Mouse (Mus musculus): Measurements from ENCODE around the gene Pla2g15. TPM values are rescaled to one million over a fixed set of nuclear protein-coding genes. Genes with fewer than 3 reads are reported as not detected.

Gene Pla2g15
- polyA plus RNA-seq, 1 experiment = 18.0 TPM

GRCm38 (mm10) chr8:106131488-106132222, 18.5 kb upstream of the Pla2g15 start:
- H3K27me3 ChIP-seq (ENCODE audit: control insufficient read depth, insufficient read depth, low read length, poor library complexity, severe bottlenecking) = peaks cover 3% of the 10 kb centered on the region; the same call in 1 of the 2 replicates
- no peak overlapping the region for H3K9ac ChIP-seq (ENCODE audit: low read depth, poor library complexity, severe bottlenecking)
- TF ChIP-seq EP300 (IDR thresholded peaks at IDR 0.05; ENCODE audit: insufficient read depth, low read depth, low read length) (no peak), CTCF (IDR thresholded peaks at IDR 0.05; ENCODE audit: low read depth, low read length) (no peak), POLR2A (IDR thresholded peaks at IDR 0.05; ENCODE audit: insufficient read depth, low read length) (no peak)
- peaks cover 44% of the 10 kb centered on the region for H3K36me3 ChIP-seq (ENCODE audit: control insufficient read depth, insufficient read depth, low read length, poor library complexity, severe bottlenecking)
- peaks cover 7% of the 10 kb centered on the region for H3K4me1 ChIP-seq (ENCODE audit: control insufficient read depth, insufficient read depth, low read length)
- no peak overlapping the region for H3K27ac ChIP-seq (ENCODE audit: insufficient read depth, low read length)
- no peaks in the 10 kb centered on the region for H3K9me3 ChIP-seq (replicated peaks; ENCODE audit: control insufficient read depth, insufficient read depth, low read length, poor library complexity, severe bottlenecking)
- H3K4me3 ChIP-seq (ENCODE audit: low read depth, low read length) = no peak overlapping the region

- no peak overlapping the region for H3K9ac ChIP-seq (ENCODE audit: low read depth, poor library complexity, severe bottlenecking)
- peaks cover 3% of the 10 kb centered on the region; the same call in 1 of the 2 replicates for H3K27me3 ChIP-seq (ENCODE audit: control insufficient read depth, insufficient read depth, low read length, poor library complexity, severe bottlenecking)
- H3K36me3 ChIP-seq (ENCODE audit: control insufficient read depth, insufficient read depth, low read length, poor library complexity, severe bottlenecking) = peaks cover 43% of the 10 kb centered on the region
- TF ChIP-seq POLR2A (IDR thresholded peaks at IDR 0.05; ENCODE audit: insufficient read depth, low read length) = no peak
- TF ChIP-seq EP300 (IDR thresholded peaks at IDR 0.05; ENCODE audit: insufficient read depth, low read depth, low read length) = no peak
- no peak for TF ChIP-seq CTCF (IDR thresholded peaks at IDR 0.05; ENCODE audit: low read depth, low read length)
- H3K4me3 ChIP-seq (ENCODE audit: low read depth, low read length) = no peak overlapping the region
- peaks cover 7% of the 10 kb centered on the region for H3K4me1 ChIP-seq (ENCODE audit: control insufficient read depth, insufficient read depth, low read length)
- H3K9me3 ChIP-seq (replicated peaks; ENCODE audit: control insufficient read depth, insufficient read depth, low read length, poor library complexity, severe bottlenecking) = no peaks in the 10 kb centered on the region
- no peak overlapping the region for H3K27ac ChIP-seq (ENCODE audit: insufficient read depth, low read length)
Measured at GRCm38 (mm10) chr8:106132356-106132755, 17.8 kb upstream of the Pla2g15 start.

GRCm38 (mm10) chr8:106133526-106133925, 16.7 kb upstream of the Pla2g15 start:
- Histone ChIP-seq H3K4me3 (ENCODE audit: low read depth, low read length) (no peak overlapping the region), H3K9me3 (replicated peaks; ENCODE audit: control insufficient read depth, insufficient read depth, low read length, poor library complexity, severe bottlenecking) (no peaks in the 10 kb centered on the region), H3K27me3 (ENCODE audit: control insufficient read depth, insufficient read depth, low read length, poor library complexity, severe bottlenecking) (peaks cover 3% of the 10 kb centered on the region; the same call in 1 of the 2 replicates), H3K9ac (ENCODE audit: low read depth, poor library complexity, severe bottlenecking) (no peak overlapping the region), H3K36me3 (ENCODE audit: control insufficient read depth, insufficient read depth, low read length, poor library complexity, severe bottlenecking) (peaks cover 33% of the 10 kb centered on the region), H3K4me1 (ENCODE audit: control insufficient read depth, insufficient read depth, low read length) (peaks cover 7% of the 10 kb centered on the region), H3K27ac (ENCODE audit: insufficient read depth, low read length) (no peak overlapping the region)
- TF ChIP-seq CTCF (IDR thresholded peaks at IDR 0.05; ENCODE audit: low read depth, low read length) (no peak), EP300 (IDR thresholded peaks at IDR 0.05; ENCODE audit: insufficient read depth, low read depth, low read length) (no peak), POLR2A (IDR thresholded peaks at IDR 0.05; ENCODE audit: insufficient read depth, low read length) (no peak)

GRCm38 (mm10) chr8:106133946-106134345, 16.3 kb upstream of the Pla2g15 start:
- Histone ChIP-seq H3K4me1 (ENCODE audit: control insufficient read depth, insufficient read depth, low read length) (peaks cover 7% of the 10 kb centered on the region), H3K9me3 (replicated peaks; ENCODE audit: control insufficient read depth, insufficient read depth, low read length, poor library complexity, severe bottlenecking) (no peaks in the 10 kb centered on the region), H3K4me3 (ENCODE audit: low read depth, low read length) (no peak overlapping the region), H3K36me3 (ENCODE audit: control insufficient read depth, insufficient read depth, low read length, poor library complexity, severe bottlenecking) (peaks cover 29% of the 10 kb centered on the region), H3K9ac (ENCODE audit: low read depth, poor library complexity, severe bottlenecking) (no peak overlapping the region), H3K27ac (ENCODE audit: insufficient read depth, low read length) (peak overlapping the region; percentile 29), H3K27me3 (ENCODE audit: control insufficient read depth, insufficient read depth, low read length, poor library complexity, severe bottlenecking) (peaks cover 3% of the 10 kb centered on the region; the same call in 1 of the 2 replicates)
- TF ChIP-seq POLR2A (IDR thresholded peaks at IDR 0.05; ENCODE audit: insufficient read depth, low read length) = no peak
- TF ChIP-seq CTCF (IDR thresholded peaks at IDR 0.05; ENCODE audit: low read depth, low read length) = no peak
- no peak for TF ChIP-seq EP300 (IDR thresholded peaks at IDR 0.05; ENCODE audit: insufficient read depth, low read depth, low read length)

GRCm38 (mm10) chr8:106134751-106135571, 15.2 kb upstream of the Pla2g15 start:
- peak overlapping the region; percentile 29 for H3K27ac ChIP-seq (ENCODE audit: insufficient read depth, low read length)
- peak; percentile 96 for TF ChIP-seq EP300 (IDR thresholded peaks at IDR 0.05; ENCODE audit: insufficient read depth, low read depth, low read length)
- TF ChIP-seq POLR2A (IDR thresholded peaks at IDR 0.05; ENCODE audit: insufficient read depth, low read length) = no peak
- no peak for TF ChIP-seq CTCF (IDR thresholded peaks at IDR 0.05; ENCODE audit: low read depth, low read length)
- no peak overlapping the region for H3K9ac ChIP-seq (ENCODE audit: low read depth, poor library complexity, severe bottlenecking)
- H3K4me3 ChIP-seq (ENCODE audit: low read depth, low read length) = peak overlapping the region; percentile 93
- peaks cover 22% of the 10 kb centered on the region for H3K36me3 ChIP-seq (ENCODE audit: control insufficient read depth, insufficient read depth, low read length, poor library complexity, severe bottlenecking)
- peaks cover 3% of the 10 kb centered on the region; the same call in 1 of the 2 replicates for H3K27me3 ChIP-seq (ENCODE audit: control insufficient read depth, insufficient read depth, low read length, poor library complexity, severe bottlenecking)
- no peaks in the 10 kb centered on the region for H3K9me3 ChIP-seq (replicated peaks; ENCODE audit: control insufficient read depth, insufficient read depth, low read length, poor library complexity, severe bottlenecking)
- peaks cover 7% of the 10 kb centered on the region for H3K4me1 ChIP-seq (ENCODE audit: control insufficient read depth, insufficient read depth, low read length)
